Mouse (Mus musculus) B cell, adult 2 months (primary cell): ENCODE results near the gene Lztr1.

Experiments used
- DNase-seq, 2 experiments: peaks; one replicate each; pipeline ENCODE4 v3.0.0; 2022

The Lztr1 gene

DNA sequence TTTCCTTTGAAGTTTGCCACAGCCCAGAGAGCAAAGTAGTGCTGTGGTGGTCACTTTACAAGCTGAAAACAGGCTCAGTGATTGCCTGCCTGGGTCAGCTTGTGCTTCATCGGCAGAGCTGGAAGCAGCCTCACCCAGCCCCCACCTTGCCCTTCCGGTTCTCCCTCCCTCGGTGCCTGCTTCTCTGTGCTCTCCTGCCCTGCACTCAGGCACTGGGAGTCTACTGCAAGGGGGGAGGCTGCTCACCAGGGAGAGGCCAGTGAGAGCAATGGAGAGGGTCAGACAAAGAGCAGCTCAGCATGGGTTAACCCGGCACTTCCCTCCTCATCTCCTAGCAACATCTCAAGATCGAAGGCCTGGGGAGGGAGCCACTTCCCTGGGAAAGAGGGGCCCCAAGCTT lies 50.3 kb downstream of the Lztr1 start:
- DNase-seq: no peak

- DNase-seq: no peak
These were observed 51.0 kb downstream of the Lztr1 start for GRCm38 (mm10) chr16:17559396-17560027.

GRCm38 (mm10) chr16:17561128-17561750 lies 52.8 kb downstream of the Lztr1 start, which contains the start of gene Lrrc74b:
Gene Lrrc74b (minus strand): TSS chr16:17561247.
- no peak for DNase-seq

DNA sequence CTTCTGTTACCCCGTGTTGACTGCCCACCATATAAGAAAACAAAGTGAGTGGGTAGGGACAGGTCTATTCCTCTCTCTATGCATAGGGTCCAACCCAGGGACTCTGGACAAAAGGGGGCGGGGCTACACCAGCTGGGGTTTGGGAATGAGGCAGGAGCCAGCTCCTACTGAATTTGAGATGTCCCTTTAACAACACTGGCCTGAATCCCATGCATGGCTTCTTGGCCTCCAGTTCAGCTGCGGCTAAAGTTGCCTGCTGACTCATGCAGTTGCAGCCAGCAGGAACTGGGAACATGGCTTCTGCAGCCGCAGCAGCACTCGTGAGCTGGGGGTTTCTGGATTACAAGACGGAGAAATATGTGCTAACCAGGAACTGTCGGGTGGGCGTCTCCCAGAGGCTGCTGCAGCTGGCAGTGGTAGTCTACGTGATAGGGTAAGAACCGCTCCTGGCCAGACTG lies 53.3 kb downstream of the Lztr1 start, which contains the start of gene P2rx6:
Gene P2rx6, plus strand, starts transcription at position 135 of the 458 bp plus-strand sequence.
- no peak for DNase-seq

DNA sequence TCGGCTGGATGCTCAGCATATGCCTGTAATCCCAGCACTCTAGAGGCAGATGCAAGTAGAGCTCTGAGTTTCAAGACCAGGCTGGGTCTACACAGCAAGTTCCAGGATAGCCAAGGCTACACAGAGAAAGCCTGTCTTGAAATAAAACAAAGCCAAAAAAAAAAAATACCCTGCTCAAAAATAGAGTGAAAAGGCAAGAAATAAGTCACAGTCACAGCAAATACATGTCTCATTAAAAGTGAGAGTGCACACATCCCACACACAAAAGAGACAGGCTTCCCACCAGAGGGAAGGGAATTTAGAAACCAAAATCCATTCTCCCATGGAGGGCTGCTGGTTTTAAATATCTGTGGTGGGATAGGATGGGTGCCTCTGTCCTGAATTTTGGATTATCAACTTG lies 55.1 kb downstream of the Lztr1 start:
- no peak for DNase-seq

DNA sequence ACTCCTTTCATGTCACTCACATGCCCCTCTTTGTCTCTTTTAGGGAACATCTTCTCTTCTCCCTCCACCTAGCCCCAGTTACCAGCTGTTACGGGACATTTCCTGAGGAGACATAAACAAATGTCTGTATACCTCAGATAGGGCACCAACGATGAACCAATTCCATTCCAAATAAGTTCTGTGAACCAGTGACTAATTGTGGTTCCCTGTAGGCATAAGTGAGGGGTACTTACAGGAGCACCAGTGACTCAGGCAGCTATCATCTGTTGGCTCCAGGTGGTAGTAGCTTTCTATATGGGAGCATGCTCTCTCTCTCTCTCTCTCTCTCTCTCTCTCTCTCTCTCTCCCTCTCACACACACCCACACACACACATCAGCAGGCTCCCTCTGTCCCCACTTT lies 55.7 kb downstream of the Lztr1 start:
- DNase-seq: no peak

- DNase-seq: no peak
These were observed 56.3 kb downstream of the Lztr1 start for GRCm38 (mm10) chr16:17564771-17565170.

DNA sequence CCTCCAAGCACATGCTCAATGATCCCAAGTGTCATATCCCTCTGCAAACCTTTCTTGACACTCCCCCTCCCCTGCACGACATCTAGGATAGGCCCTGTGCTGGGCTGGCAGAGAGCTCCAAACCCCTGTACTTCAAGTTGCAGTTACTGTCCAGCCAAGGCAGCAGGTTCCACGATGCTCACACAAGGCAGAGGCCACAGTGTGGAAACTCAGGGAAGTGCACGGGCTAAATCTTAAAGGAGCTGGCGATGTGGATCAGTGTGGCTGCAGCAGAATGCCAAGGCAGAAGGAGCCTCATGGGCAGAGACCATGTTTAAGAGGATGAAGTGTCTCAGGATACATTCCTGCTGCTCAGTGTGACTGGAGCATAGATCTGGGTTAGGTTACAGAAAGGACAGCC lies 57.7 kb downstream of the Lztr1 start:
- no peak for DNase-seq
